Mouse (Mus musculus): Measurements from ENCODE around the gene Fgf12.

Fgf12 gene

GRCm38 (mm10) chr16:28610940-28611339, 141.9 kb downstream of the Fgf12 start:
- no peak for DNase-seq (ENCODE audit: low spot score)

GRCm38 (mm10) chr16:28603155-28603554, 149.7 kb downstream of the Fgf12 start:
- no peak for DNase-seq (ENCODE audit: low spot score)

GRCm38 (mm10) chr16:28601723-28602122, 151.1 kb downstream of the Fgf12 start:
- no peak for DNase-seq (ENCODE audit: low spot score)

GRCm38 (mm10) chr16:28596112-28596511, 156.8 kb downstream of the Fgf12 start:
- DNase-seq (ENCODE audit: low spot score) = no peak

GRCm38 (mm10) chr16:28593075-28593915, 159.6 kb downstream of the Fgf12 start:
- no peak for DNase-seq (ENCODE audit: low spot score)

- no peak for DNase-seq (ENCODE audit: low spot score)
Measured at GRCm38 (mm10) chr16:28592466-28592865, 160.4 kb downstream of the Fgf12 start.

- DNase-seq (ENCODE audit: low spot score) = no peak
Measured at GRCm38 (mm10) chr16:28591583-28591982, 161.3 kb downstream of the Fgf12 start.

GRCm38 (mm10) chr16:28572212-28572611, 180.7 kb downstream of the Fgf12 start:
- no peak for DNase-seq (ENCODE audit: low spot score)

- DNase-seq (ENCODE audit: low spot score) = no peak
Measured at GRCm38 (mm10) chr16:28564716-28565217, 188.1 kb downstream of the Fgf12 start.

- no peak for DNase-seq (ENCODE audit: low spot score)
Measured at GRCm38 (mm10) chr16:28564075-28564715, 188.7 kb downstream of the Fgf12 start.

- no peak for DNase-seq (ENCODE audit: low spot score)
Measured at GRCm38 (mm10) chr16:28562847-28563246, 190.0 kb downstream of the Fgf12 start.

GRCm38 (mm10) chr16:28555219-28555618, 197.6 kb downstream of the Fgf12 start:
- no peak for DNase-seq (ENCODE audit: low spot score)

GRCm38 (mm10) chr16:28539423-28539822, 213.4 kb downstream of the Fgf12 start:
- no peak for DNase-seq (ENCODE audit: low spot score)

GRCm38 (mm10) chr16:28517596-28518524, 235.0 kb downstream of the Fgf12 start:
- DNase-seq (ENCODE audit: low spot score) = no peak

GRCm38 (mm10) chr16:28512446-28512845, 240.4 kb downstream of the Fgf12 start:
- no peak for DNase-seq (ENCODE audit: low spot score)

GRCm38 (mm10) chr16:28511413-28511812, 241.5 kb downstream of the Fgf12 start:
- DNase-seq (ENCODE audit: low spot score) = no peak

- DNase-seq (ENCODE audit: low spot score) = no peak
Measured at GRCm38 (mm10) chr16:28497971-28498607, 254.8 kb downstream of the Fgf12 start.

GRCm38 (mm10) chr16:28491711-28492110, 261.2 kb downstream of the Fgf12 start:
- DNase-seq (ENCODE audit: low spot score) = no peak

GRCm38 (mm10) chr16:28490515-28490914, 262.4 kb downstream of the Fgf12 start:
- no peak for DNase-seq (ENCODE audit: low spot score)

- DNase-seq (ENCODE audit: low spot score) = no peak
Measured at GRCm38 (mm10) chr16:28484920-28485319, 267.9 kb downstream of the Fgf12 start.

- DNase-seq (ENCODE audit: low spot score) = no peak
Measured at GRCm38 (mm10) chr16:28479022-28479421, 273.8 kb downstream of the Fgf12 start.

- DNase-seq (ENCODE audit: low spot score) = no peak
Measured at GRCm38 (mm10) chr16:28476651-28477050, 276.2 kb downstream of the Fgf12 start.

All from urinary bladder, postnatal 10 days (tissue).